Mouse (Mus musculus) adipocyte (in vitro differentiated cells): ENCODE data around the gene Olfr703.

Experiments
- DNase-seq: peaks from one replicate; pipeline ENCODE4 v3.0.0-alpha.2; 2016; ENCODE audit warnings: low spot score

Gene Olfr703

DNA sequence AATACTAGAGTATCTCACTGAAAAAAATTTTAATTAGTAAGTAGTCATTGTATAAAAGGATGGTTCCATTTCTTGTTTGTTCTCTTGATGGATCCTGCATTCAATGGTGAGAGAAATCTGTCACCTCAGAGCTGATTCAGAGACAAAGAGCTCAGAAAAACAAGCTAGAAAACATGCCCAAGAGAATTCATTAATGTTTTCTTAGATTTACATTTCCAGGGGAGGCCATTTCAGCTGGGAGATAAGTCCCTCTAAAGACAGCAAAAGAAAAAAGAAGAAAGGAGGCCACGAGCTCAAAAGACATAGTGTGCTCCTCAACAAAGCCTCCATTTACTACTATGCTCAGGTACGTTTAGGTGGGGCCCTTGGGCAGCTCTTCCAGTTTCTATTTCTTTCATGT, at the start of gene Olfr703:
TSS of gene Olfr703 (plus strand) at position 301 of the 400 bp plus-strand sequence.
- DNase-seq: no peak

DNA sequence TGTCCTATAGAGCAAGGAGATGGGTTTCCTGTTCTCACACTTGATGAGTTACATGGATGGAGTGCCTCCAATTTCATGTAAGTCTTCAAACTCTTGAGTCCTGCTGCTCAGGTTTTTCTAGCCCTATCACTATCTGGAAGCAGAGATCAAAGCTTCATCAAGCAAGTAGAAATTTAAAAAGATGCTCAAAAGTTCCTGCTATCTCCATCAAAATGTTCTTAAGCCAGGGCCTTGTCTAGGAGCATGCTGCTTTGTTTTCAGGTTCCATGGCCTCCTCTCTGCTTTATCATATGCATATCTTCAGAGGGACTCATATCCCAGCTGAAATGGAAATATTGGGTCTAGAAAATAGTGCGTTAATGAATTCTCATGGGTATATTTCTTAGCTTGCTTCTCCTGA, 34.4 kb upstream of the Olfr703 start, which contains the start of gene Olfr700:
TSS of gene Olfr700 (minus strand) at position 101 of the 400 bp plus-strand sequence.
- no peak for DNase-seq

DNA sequence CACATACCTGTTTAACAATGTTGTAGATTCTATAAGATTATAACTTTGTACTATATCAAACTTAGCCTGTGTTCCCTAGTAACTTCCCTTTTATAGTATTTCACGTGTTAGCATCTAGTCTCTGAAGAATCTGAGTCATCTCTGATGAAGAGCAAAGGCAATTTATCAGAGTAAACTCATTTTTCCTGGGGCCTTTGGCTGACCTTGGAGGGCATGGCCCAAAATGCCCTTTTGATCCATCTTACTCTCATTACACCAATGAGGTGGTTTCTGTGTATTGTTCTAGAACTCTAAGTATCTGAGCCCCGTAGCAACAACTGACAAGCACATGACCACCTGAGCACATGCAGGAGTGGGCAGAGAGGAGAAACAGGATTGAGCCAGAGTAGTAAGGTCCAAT, 29.3 kb upstream of the Olfr703 start, which contains the start of gene Olfr701:
TSS of gene Olfr701 (plus strand) at position 301 of the 400 bp plus-strand sequence.
- no peak for DNase-seq

- no peak for DNase-seq
Measured at GRCm38 (mm10) chr7:106815775-106816174, 27.4 kb upstream of the Olfr703 start.

DNA sequence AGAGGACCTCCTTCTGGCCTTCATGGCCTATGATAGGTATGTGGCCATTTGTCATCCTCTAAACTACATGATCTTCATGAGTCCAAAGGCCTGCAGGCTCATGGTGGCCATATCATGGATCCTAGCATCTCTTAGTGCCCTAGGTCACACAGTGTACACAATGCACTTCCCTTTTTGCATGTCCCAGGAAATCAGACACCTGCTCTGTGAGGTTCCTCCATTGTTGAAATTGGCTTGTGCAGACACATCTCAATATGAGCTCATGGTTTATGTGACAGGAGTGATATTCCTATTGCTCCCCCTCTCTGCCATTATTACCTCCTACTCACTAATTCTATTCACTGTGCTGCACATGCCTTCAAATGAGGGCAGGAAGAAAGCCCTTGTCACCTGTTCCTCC, 24.7 kb upstream of the Olfr703 start:
- no peak for DNase-seq

DNA sequence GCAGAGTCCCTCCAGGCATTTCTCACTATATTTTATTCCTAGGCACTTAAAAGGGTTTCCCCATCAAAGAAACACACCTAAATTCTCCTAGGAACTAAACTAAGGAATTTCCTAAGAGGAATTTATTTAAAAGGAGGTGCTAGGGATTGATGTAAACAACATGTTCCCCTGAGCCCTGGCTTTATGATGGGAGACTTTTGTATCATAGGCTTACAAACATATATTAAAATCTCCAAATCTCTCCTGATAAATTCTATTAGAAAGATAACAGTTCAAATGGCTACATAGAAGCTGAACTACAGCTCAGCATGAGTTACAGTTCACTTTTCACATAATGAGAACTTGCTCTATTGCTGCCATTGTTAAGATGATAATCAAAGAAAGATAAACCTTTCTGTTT, 9.4 kb upstream of the Olfr703 start, which contains the start of gene Olfr702:
TSS of gene Olfr702 (minus strand) at position 101 of the 400 bp plus-strand sequence.
- DNase-seq: no peak

DNA sequence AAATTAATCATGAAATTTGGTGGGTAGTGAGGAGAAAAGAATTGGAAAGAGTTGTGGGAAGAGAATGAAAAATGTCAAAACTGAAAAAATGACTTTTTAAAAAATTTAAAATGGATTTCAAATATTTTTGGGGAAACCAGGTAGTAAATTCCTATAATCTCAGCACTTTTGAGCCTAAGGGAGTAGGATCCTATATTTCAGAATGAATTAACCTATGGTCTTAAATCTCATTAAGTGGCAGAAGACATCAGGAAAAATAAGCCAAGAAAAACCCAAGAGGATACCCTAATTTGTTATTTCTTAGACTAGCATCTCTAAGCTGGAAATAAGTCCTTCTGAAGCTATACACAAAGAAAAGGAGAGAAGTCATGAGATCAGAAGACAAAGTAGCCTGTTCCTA, 19.7 kb downstream of the Olfr703 start, which contains the start of gene Olfr704:
TSS of gene Olfr704 (plus strand) at position 301 of the 400 bp plus-strand sequence.
- DNase-seq: no peak

- DNase-seq: no peak
Measured at GRCm38 (mm10) chr7:106876791-106877190, 33.6 kb downstream of the Olfr703 start, which contains the start of gene Olfr705. Gene Olfr705 (minus strand): TSS chr7:106876891.

DNA sequence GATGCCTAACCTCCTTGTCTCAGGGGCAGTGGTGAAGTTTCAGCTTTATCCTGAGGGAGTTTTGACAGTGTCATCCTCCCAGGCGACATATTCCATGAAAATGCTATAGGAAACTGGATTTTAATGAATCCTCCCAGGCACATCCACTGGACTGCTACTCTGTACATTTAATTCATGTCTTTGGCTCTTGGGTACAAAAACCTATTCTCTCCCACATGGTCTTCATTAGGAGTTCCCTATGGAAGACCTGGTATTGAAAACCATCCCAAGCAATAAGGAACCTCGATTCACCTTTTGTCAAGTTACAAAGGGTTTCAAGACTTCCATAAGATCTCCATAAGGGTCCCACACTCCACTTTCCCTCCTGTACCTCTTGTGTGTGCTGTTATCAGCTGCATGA, 44.9 kb downstream of the Olfr703 start, which contains the start of gene Olfr706:
TSS of gene Olfr706 (minus strand) at position 101 of the 400 bp plus-strand sequence.
- no peak for DNase-seq
